Mouse (Mus musculus): ENCODE data around the gene Prdx5. TPM values are rescaled to one million over a fixed set of nuclear protein-coding genes. Genes with fewer than 3 reads are reported as not detected.

The Prdx5 gene
- polyA plus RNA-seq, 1 experiment from 2014 or later = 191 TPM

- Histone ChIP-seq H3K4me3 (no peak overlapping the region), H3K27me3 (no peaks in the 10 kb centered on the region), H3K9me3 (no peaks in the 10 kb centered on the region), H3K4me2 (replicated peaks) (no peak overlapping the region), H3K36me3 (0 out of 2 replicates have a peak, but pooled peaks cover 4% of the 10 kb centered on the region), H3K4me1 (peaks cover 24% of the 10 kb centered on the region), H3K27ac (replicated peaks) (no peak overlapping the region), H3K9ac (replicated peaks) (no peak overlapping the region)
- WGBS = 66% methylated on average over 4 of the region's 4 CpGs
- ATAC-seq (ENCODE audit: low FRiP score, low read depth) = no peak
Observed at GRCm38 (mm10) chr19:6947742-6948141, 37.8 kb upstream of the Prdx5 start.

DNA sequence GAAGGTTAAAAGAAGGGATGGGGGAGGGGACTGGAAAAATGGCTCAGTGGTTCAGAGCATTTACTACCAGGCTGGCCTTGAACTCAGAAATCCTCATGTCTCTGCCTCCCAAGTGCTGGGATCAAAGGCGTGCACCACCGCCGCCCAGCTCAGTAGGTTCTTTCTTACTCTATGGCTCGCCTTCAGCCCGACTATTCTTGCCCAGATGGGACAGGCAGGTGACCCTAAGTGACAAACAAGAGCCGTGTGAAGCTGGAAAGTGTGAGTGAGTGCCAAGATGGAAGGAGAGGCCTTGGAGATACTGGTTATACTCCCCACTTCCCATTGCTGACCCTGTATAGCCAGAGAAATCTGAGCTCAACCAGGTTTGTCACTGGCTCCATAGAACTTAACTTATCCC lies 33.8 kb upstream of the Prdx5 start:
- Histone ChIP-seq H3K4me3 (no peak overlapping the region), H3K4me1 (peaks cover 32% of the 10 kb centered on the region), H3K9me3 (no peaks in the 10 kb centered on the region), H3K27me3 (0 out of 2 replicates have a peak, but pooled peaks cover 3% of the 10 kb centered on the region), H3K9ac (replicated peaks) (no peak overlapping the region), H3K36me3 (0 out of 2 replicates have a peak, but pooled peaks cover 4% of the 10 kb centered on the region), H3K4me2 (replicated peaks) (no peak overlapping the region), H3K27ac (replicated peaks) (no peak overlapping the region)
- 93% methylated on average over 6 of the region's 6 CpGs for WGBS
- no peak for ATAC-seq (ENCODE audit: low FRiP score, low read depth)

- Histone ChIP-seq H3K4me2 (replicated peaks) (peak overlapping the region; percentile 98), H3K36me3 (0 out of 2 replicates have a peak, but pooled peaks cover 4% of the 10 kb centered on the region), H3K27ac (replicated peaks) (peak overlapping the region; percentile 94), H3K4me3 (peak overlapping the region; percentile 77), H3K9ac (replicated peaks) (peak overlapping the region; percentile 84), H3K4me1 (peaks cover 32% of the 10 kb centered on the region), H3K27me3 (peaks cover 9% of the 10 kb centered on the region), H3K9me3 (no peaks in the 10 kb centered on the region)
- WGBS = 20% methylated on average over 5 of the region's 5 CpGs
- ATAC-seq (ENCODE audit: low FRiP score, low read depth) = no peak
Observed at GRCm38 (mm10) chr19:6942764-6943163, 32.9 kb upstream of the Prdx5 start.

- WGBS = under 1% methylated on average over 27 of the region's 27 CpGs
- Histone ChIP-seq H3K9me3 (no peaks in the 10 kb centered on the region), H3K9ac (replicated peaks) (peak within 1 kb of the TSS; percentile 84), H3K27ac (replicated peaks) (peak within 1 kb of the TSS; percentile 94), H3K27me3 (peaks cover 10% of the 10 kb centered on the region), H3K36me3 (0 out of 2 replicates have a peak, but pooled peaks cover 4% of the 10 kb centered on the region), H3K4me3 (peak within 1 kb of the TSS; percentile 77), H3K4me2 (replicated peaks) (peak within 1 kb of the TSS; percentile 98), H3K4me1 (peaks cover 32% of the 10 kb centered on the region)
- peak; percentile 85 for ATAC-seq (ENCODE audit: low FRiP score, low read depth)
Observed at GRCm38 (mm10) chr19:6942249-6942691, 32.4 kb upstream of the Prdx5 start, which contains the start of gene Gpr137. Gene Gpr137 (minus strand): TSS chr19:6942480.

GRCm38 (mm10) chr19:6941372-6942248 lies 31.7 kb upstream of the Prdx5 start, which contains the start of gene Bad:
Gene Bad (plus strand): TSS chr19:6941861.
- Histone ChIP-seq H3K27me3 (peaks cover 10% of the 10 kb centered on the region), H3K4me2 (replicated peaks) (peak within 1 kb of the TSS; percentile 98), H3K9me3 (no peaks in the 10 kb centered on the region), H3K36me3 (0 out of 2 replicates have a peak, but pooled peaks cover 4% of the 10 kb centered on the region), H3K27ac (replicated peaks) (peak within 1 kb of the TSS; percentile 94), H3K9ac (replicated peaks) (peak within 1 kb of the TSS; percentile 84), H3K4me1 (peaks cover 32% of the 10 kb centered on the region), H3K4me3 (peak within 1 kb of the TSS; percentile 77)
- under 1% methylated on average over 83 of the region's 83 CpGs for WGBS
- ATAC-seq (ENCODE audit: low FRiP score, low read depth) = peak; percentile 80

GRCm38 (mm10) chr19:6940396-6941351 lies 30.8 kb upstream of the Prdx5 start:
- ATAC-seq (ENCODE audit: low FRiP score, low read depth) = peak; percentile 11; the same call in 1 of the 2 replicates
- Histone ChIP-seq H3K4me1 (peaks cover 32% of the 10 kb centered on the region), H3K4me2 (replicated peaks) (peak overlapping the region; percentile 98), H3K27ac (replicated peaks) (peak overlapping the region; percentile 94), H3K36me3 (no peaks in the 10 kb centered on the region), H3K4me3 (peak overlapping the region; percentile 77), H3K27me3 (peaks cover 18% of the 10 kb centered on the region), H3K9me3 (no peaks in the 10 kb centered on the region), H3K9ac (replicated peaks) (peak overlapping the region; percentile 84)
- WGBS = 27% methylated on average over 24 of the region's 29 CpGs

DNA sequence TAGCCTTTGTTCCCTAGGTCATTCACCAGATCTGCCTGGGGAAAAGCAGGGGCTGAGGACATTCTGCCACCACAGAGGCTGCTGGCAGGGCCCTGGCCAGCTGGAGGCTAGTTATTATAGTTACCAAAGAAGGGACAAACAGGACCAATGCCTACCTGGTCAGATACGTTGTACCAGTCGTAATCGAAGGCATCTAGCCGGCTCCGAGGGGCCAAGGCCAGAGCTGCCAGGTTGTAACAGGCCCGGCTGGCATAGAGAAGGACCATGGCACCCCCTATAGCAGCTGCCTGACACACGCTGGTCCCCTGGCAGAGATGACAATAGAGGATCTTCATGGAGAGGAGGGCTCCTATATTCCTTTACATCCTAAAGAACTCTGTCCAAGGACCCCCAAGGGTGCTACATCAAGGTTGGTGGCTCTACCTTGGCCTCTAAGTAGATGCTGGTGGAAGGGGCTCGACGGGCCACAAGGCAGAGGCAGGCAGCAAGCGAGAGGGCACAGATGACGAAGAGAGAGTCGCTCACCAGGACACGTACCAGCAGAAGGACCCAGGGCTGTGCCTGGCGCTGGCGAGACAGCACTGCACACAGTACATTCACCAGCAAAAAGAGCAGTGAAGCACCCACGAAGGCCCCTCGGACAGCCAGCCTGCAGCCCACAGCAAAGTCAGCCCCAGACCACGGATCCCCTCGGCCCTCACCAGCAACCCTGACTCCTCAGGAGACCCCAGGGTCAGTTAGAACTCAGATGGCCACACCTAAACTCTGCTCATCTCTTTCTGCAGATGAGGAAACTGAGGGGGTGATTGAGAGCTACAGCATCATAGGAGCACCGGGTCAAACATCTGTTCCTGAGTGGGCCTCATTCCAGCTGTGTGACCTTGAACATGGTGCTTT lies 29.4 kb upstream of the Prdx5 start:
- peaks cover 33% of the 10 kb centered on the region for H3K4me1 ChIP-seq
- no peaks in the 10 kb centered on the region for H3K9me3 ChIP-seq
- H3K4me3 ChIP-seq = no peak overlapping the region
- peak overlapping the region; percentile 37; the same call in 1 of the 2 replicates for H3K9ac ChIP-seq (replicated peaks)
- no peaks in the 10 kb centered on the region for H3K36me3 ChIP-seq
- H3K4me2 ChIP-seq (replicated peaks) = peak overlapping the region; percentile 98
- WGBS = 89% methylated on average over 20 of the region's 20 CpGs
- no peak for ATAC-seq (ENCODE audit: low FRiP score, low read depth)
- H3K27ac ChIP-seq (replicated peaks) = no peak overlapping the region
- H3K27me3 ChIP-seq = peaks cover 31% of the 10 kb centered on the region

GRCm38 (mm10) chr19:6937541-6938465 lies 27.9 kb upstream of the Prdx5 start:
- Histone ChIP-seq H3K4me3 (no peak overlapping the region), H3K27ac (replicated peaks) (no peak overlapping the region), H3K4me1 (peaks cover 39% of the 10 kb centered on the region), H3K9me3 (no peaks in the 10 kb centered on the region), H3K9ac (replicated peaks) (no peak overlapping the region), H3K4me2 (replicated peaks) (no peak overlapping the region), H3K36me3 (no peaks in the 10 kb centered on the region), H3K27me3 (peaks cover 47% of the 10 kb centered on the region)
- ATAC-seq (ENCODE audit: low FRiP score, low read depth) = no peak
- 81% methylated on average over 16 of the region's 16 CpGs for WGBS

DNA sequence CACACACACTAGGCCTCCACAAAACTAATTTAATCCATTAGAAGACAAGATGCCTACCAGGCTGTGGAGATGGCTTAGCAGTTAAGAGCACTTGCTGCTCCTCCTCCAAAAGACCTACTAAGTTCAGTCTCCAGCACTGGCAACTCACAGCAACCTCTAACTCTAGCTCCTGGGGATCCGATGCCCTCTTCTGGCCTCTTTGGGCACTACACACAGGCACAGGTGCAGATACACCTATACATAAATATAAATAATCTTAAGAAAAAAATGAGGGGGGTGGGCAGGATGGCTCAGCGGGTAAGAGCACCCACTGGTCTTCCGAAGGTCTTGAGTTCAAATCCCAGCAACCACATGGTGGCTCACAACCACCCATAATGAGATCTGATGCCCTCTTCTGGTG lies 26.4 kb upstream of the Prdx5 start:
- Histone ChIP-seq H3K36me3 (no peaks in the 10 kb centered on the region), H3K27me3 (peaks cover 62% of the 10 kb centered on the region), H3K9ac (replicated peaks) (no peak overlapping the region), H3K9me3 (no peaks in the 10 kb centered on the region), H3K4me1 (peaks cover 34% of the 10 kb centered on the region), H3K4me3 (no peak overlapping the region), H3K27ac (replicated peaks) (no peak overlapping the region), H3K4me2 (replicated peaks) (no peak overlapping the region)
- WGBS = 20% methylated on average over 3 of the region's 3 CpGs
- no peak for ATAC-seq (ENCODE audit: low FRiP score, low read depth)
